1 mouse cellular context compared by ENCODE assay signal in genomic region chr14:55898947-55899346, GRCm38 (mm10).
TF ChIP-seq lines count a peak whose summit lies in the region.

No protein-coding gene starts in this region.

TF ChIP-seq in CH12.LX, 34 proteins besides CTCF, POLR2A, EP300 and RAD21 (continued from another document):
- no peak for TF ChIP-seq IRF4 (IDR thresholded peaks at IDR 0.05; ENCODE audit: low read depth, low read length)
